Mouse (Mus musculus) G1E (cell line): ENCODE results near the gene Dok3.

ENCODE experiments used
- CTCF ChIP-seq: IDR thresholded peaks from 2 replicates; pipeline ENCODE4 v1.5.1; 2012; ENCODE audit warnings: low read depth, low read length, inconsistent platforms, mixed read lengths
- GATA1 ChIP-seq: IDR thresholded peaks from 2 replicates; pipeline ENCODE4 v1.6.1; 2012; ENCODE audit warnings: borderline replicate concordance, low read length, inconsistent platforms, mixed read lengths
- POLR2AphosphoS5 ChIP-seq: IDR thresholded peaks from 2 replicates; pipeline ENCODE4 v1.6.1; 2012; ENCODE audit warnings: low read depth, low read length, inconsistent platforms; ENCODE audit not compliant: insufficient replicate concordance
- TAL1 ChIP-seq: conservative IDR thresholded peaks from 2 replicates; pipeline ENCODE4 v1.6.1; 2012; ENCODE audit warnings: low read depth, low read length, inconsistent platforms, mixed read lengths

DNA sequence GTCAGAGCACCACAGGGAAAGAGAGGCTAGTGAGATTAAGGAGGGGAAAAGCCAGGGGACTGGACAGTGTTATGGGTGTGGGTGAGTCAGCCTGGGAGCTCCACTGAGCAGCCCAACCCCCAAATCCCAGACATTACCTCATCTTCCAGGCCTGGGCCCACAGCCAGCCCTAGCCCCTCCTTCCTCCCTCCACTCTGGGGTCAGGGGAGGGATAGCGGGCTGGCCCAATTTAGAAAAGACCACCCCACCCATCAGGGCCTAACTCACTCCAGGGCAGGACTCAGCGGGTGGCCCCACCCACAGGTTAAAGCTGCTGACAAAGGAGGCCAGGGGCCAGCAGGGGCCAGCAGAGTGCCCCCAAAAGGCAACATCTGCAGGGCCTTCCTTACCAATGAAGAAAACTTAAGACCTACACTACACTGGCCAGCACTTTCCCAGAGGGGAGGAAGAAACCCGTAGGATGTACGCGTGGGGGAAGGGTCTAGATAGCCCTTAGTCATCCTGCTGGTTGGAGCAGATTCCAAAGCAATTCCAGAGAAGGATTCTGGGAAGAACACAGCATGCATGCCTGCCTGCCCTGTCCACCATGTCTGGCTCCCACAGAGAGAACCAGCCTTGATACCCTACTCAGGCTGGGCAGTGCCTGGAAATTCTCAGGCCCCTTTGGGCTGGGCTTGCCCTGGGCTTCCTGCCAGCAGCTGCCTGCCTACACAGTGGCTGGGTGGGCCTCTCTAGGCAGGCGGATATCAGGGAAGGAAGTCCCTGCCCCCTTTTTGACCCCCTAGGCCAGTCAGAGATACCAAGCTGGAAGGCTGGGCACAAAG lies 18.2 kb downstream of the Dok3 start:
- TF ChIP-seq CTCF (no peak), GATA1 (no peak), TAL1 (no peak), POLR2AphosphoS5 (no peak)
